Mouse (Mus musculus) small intestine, adult 2 months (tissue): ENCODE results near the gene Hist1h2bg.

Source experiments
- CTCF ChIP-seq: fragments of 200-500 bp; IDR thresholded peaks from 2 replicates; pipeline ENCODE4 v1.5.1; 2012; ENCODE audit warnings: low read depth, mild to moderate bottlenecking, control low read depth, inconsistent platforms, low read length, moderate library complexity, mixed read lengths; ENCODE audit not compliant: insufficient replicate concordance, insufficient read length; ENCODE audit errors: extremely low read depth
- POLR2A ChIP-seq: fragments of 200-500 bp; IDR thresholded peaks from 2 replicates; pipeline ENCODE4 v1.6.1; 2012; ENCODE audit warnings: low read depth, mild to moderate bottlenecking, control low read depth, inconsistent platforms, low read length, moderate library complexity

GRCm38 (mm10) chr13:23595185-23595584 lies 24.0 kb downstream of the Hist1h2bg start:
- no peak for TF ChIP-seq CTCF
- no peak for TF ChIP-seq POLR2A
